Mouse (Mus musculus) CD4-positive helper T cell, adult 2 months (primary cell): ENCODE measurements around the gene Fgfr2.
A peak's percentile ranks its signal among the peaks of the same experiment; 100 is the strongest.

ENCODE experiments used
- DNase-seq: peaks from one replicate; pipeline ENCODE4 v3.0.0-alpha.2; 2012; ENCODE audit warnings: low read depth, missing footprints, low spot score

Gene Fgfr2

GRCm38 (mm10) chr7:132693561-132693960 lies 429.6 kb downstream of the Fgfr2 start:
- no peak for DNase-seq

GRCm38 (mm10) chr7:132692719-132693118 lies 430.4 kb downstream of the Fgfr2 start:
- DNase-seq, result no peak

DNA sequence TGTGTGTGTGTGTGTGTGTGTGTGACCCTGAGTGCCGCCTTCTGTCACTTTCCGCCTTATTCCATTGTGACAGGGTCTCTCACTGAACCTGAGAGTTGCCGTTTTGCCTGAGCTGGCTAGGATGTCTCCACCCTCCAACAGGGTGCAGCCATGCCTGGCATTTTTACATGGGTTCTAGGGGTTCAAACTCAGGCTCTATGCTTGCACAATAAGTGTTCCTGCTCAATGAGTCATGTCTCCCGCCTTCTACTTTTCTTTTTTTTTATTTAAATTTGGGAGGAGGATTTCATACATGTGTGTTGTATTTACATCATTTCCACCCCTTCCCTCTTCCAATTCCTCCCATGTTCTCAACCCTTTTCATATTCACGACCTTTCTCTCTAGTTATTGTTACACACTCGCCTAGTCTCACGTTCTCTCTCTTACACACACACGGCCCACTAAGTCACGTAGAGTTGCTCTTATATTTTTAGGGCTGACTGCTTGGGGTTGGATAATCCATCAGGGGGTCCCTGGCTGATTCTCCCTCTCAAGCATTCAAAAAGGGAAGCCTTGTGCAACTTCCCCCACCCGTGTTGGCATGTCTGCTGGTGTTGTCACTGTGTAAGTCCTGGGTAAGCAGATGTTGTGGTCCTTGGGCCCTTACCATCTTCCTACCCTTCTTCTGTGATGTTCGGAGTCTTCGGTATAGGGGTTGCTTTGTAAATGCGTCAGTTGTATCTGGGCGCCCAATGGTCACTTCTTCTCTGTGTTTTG lies 432.3 kb downstream of the Fgfr2 start:
- DNase-seq, result no peak

- no peak for DNase-seq
Observed at GRCm38 (mm10) chr7:132689722-132690121, 433.4 kb downstream of the Fgfr2 start.

DNA sequence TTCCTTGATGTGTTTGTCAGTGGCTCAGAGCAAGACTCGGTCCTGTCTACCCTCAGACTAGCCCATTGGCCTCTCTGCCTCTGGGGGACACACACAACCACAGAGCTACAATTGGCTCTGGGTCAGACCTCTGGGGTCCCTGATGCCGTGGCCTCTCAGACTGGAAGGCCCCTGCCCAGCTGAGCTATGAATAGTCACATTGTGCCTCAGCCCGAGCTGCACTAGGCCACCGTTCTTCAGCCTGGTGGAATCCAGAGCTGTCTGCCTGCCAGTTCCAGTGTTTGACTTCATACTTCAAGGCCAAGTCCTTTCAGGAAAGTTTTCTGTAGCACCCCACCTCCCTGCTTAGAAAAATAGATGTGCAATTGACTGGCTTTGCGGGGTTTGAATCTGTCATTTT lies 434.4 kb downstream of the Fgfr2 start:
- DNase-seq, result no peak

DNA sequence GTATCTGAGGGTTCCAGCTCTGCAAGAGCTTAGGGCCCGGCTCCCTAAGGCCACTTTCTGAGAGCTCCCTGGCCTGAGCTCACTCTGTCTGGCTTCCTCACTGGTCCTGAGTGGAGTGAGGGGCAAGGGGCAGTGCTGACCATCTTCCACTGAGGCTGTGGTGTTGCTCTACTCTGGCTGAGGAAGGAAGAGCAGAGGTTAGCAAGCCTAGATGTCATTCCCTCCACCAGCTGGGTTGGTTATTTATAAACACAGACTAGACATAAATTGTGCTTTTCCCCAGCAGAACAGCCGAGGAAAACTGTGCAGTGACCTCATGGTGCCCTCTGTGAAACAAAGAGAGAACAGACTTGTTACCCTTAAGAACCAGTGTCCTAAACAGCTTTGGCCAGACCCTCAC lies 435.3 kb downstream of the Fgfr2 start:
- no peak for DNase-seq

- DNase-seq, result peak; percentile 65
Observed at GRCm38 (mm10) chr7:132686515-132686914, 436.6 kb downstream of the Fgfr2 start.

DNA sequence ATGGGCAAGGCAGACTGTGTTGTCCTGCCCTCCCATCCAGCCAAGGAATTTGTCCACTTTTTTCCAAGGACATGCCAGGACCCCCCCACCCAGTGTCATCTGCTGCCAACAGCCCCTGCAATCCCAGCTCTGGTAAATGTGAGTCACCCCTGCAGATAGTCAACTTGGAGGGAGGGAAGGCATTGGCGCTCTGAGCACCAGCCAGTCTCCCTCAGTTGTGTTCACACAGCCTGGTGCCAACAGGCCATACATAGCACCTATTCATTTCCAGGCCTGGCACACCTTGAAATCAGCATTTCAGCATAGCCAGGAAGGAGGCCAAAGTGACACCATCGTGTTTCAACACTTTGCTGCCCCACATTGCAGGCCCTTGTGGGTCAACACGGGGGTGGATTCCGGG lies 439.2 kb downstream of the Fgfr2 start:
- no peak for DNase-seq

- DNase-seq, result no peak
Observed at GRCm38 (mm10) chr7:132682901-132683300, 440.2 kb downstream of the Fgfr2 start.

- no peak for DNase-seq
Observed at GRCm38 (mm10) chr7:132682336-132682735, 440.8 kb downstream of the Fgfr2 start.

GRCm38 (mm10) chr7:132681831-132682230 lies 441.3 kb downstream of the Fgfr2 start:
- no peak for DNase-seq

GRCm38 (mm10) chr7:132681296-132681695 lies 441.9 kb downstream of the Fgfr2 start:
- DNase-seq, result no peak

GRCm38 (mm10) chr7:132679549-132679948 lies 443.6 kb downstream of the Fgfr2 start:
- no peak for DNase-seq

- no peak for DNase-seq
Observed at GRCm38 (mm10) chr7:132679117-132679516, 444.0 kb downstream of the Fgfr2 start.

- no peak for DNase-seq
Observed at GRCm38 (mm10) chr7:132675922-132676321, 447.2 kb downstream of the Fgfr2 start.

- no peak for DNase-seq
Observed at GRCm38 (mm10) chr7:132673931-132674755, 449.0 kb downstream of the Fgfr2 start.

GRCm38 (mm10) chr7:132672481-132672959 lies 450.6 kb downstream of the Fgfr2 start:
- DNase-seq, result peak; percentile 65

DNA sequence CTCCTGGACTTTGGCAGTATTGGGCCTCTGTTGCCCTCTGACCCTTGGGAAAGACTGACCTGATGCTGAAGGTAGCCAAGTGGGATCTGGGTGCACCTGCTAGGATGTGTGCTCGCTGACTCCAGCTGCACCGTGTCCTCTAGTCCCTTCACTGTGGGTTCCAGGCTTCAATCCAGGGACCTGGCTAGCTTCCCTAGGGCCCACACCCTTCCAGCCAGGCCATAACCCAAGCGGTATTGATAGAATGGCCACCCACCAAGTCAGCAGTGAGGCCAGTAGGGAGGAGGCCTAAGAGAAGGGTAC lies 452.3 kb downstream of the Fgfr2 start:
- no peak for DNase-seq

DNA sequence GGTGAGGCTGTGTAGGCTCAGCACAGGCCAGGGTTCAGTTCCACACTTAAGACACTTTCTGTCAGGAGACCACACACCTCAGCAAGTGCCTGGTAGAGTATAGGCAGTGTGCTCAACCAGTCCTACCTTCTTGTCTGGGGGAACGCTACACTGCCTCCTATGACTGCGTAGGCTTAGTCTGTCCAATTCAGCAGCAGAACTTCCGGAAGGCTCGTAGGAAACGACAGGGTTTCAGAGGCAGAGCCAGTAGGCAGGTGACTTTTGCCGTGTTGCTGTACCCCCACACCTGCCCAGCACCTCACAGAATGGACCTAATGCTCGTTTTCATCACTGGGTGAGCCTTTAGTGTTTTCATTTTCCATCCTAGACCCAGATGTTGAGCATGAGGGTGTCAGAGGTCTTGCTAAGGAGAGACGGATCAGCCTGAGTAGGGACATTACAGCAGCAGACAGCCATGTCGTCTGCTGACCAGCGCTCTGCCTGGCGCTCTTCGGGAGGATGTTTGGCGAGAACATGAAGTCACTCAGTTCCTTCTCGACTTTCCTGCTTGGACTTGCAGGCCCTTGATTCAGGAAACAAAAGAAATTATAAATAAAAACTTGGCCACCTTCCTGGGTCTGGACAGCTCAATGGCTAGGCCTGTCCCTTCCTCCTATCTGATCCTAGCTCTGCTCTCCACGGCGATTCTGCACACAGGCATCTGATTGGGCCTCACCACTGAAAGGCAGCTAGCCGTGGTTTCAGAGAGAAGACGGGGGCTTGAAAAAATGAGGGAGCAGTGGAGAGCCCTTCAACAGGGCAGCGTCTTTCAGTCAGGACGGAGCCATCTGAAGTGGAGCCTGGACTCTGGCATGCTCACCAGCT lies 452.9 kb downstream of the Fgfr2 start:
- DNase-seq, result no peak

GRCm38 (mm10) chr7:132668604-132669003 lies 454.5 kb downstream of the Fgfr2 start:
- no peak for DNase-seq

GRCm38 (mm10) chr7:132666516-132666915 lies 456.6 kb downstream of the Fgfr2 start:
- DNase-seq, result no peak
